11 mouse cellular contexts compared by ENCODE assay signal in the genomic region with DNA sequence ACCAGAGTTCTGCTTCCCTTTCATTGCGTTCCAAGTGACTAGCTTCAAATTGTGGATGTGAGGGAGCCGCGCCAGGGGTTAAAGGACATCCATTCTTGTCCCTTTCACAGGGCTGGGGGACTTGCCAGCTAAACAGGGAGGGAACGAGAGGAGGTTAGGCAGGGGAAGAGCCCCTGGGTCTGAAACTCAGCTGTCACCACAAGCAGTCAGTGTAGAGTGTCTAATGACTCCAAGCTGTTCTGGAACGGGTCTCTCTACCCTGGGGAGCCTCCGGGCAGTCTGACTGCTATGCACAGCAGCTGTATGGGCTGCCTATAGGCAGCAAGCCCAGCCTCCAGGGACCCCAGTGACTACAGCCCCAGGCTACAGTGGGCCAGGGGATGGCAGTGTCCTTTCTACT. TPM values are rescaled to one million over a fixed set of nuclear protein-coding genes. Genes with fewer than 3 reads are reported as not detected.
DNase-seq lines count a peak whose midpoint lies in the region; ATAC-seq and TF ChIP-seq lines count a peak whose summit lies in the region.
"Had no signal": no experiment of that assay in that cellular context is flagged by ENCODE, and none has a peak within 500 bp of the region (broad histone marks: within the 10 kb centered on the region; RNA-seq: fewer than 3 reads in every experiment).

No protein-coding gene starts in this region.

- 24% methylated on average over 6 of the region's 6 CpGs for WGBS in kidney, embryonic 15.5 days
- WGBS in embryonic facial prominence, embryonic 13.5 days, result 24% methylated on average over 6 of the region's 6 CpGs
- WGBS in limb, embryonic 14.5 days, result 50% methylated on average over 6 of the region's 6 CpGs
- 44% methylated on average over 6 of the region's 6 CpGs for WGBS in neural tube, embryonic 12.5 days

- H3K27ac ChIP-seq in kidney, embryonic 15.5 days, result no peak overlapping the region
- H3K27ac ChIP-seq in embryonic facial prominence, embryonic 13.5 days, result peak overlapping the region; percentile 23; the same call in 1 of the 2 replicates
- H3K27ac ChIP-seq in limb, embryonic 14.5 days (replicated peaks; ENCODE audit: low read depth, low read length), result no peak overlapping the region
- no peak overlapping the region for H3K27ac ChIP-seq in neural tube, embryonic 12.5 days
- H3K27ac ChIP-seq: left cerebral cortex, adult 2 months had no signal

- no peaks in the 10 kb centered on the region for H3K27me3 ChIP-seq in kidney, embryonic 15.5 days
- no peaks in the 10 kb centered on the region for H3K27me3 ChIP-seq in embryonic facial prominence, embryonic 13.5 days
- H3K27me3 ChIP-seq in limb, embryonic 14.5 days (ENCODE audit: control insufficient read depth, insufficient read depth, low read length), result no peaks in the 10 kb centered on the region
- H3K27me3 ChIP-seq in neural tube, embryonic 12.5 days (replicated peaks), result no peaks in the 10 kb centered on the region

- TF ChIP-seq POLR2A in limb, embryonic 14.5 days (IDR thresholded peaks at IDR 0.05; ENCODE audit: borderline replicate concordance, extremely low read depth, insufficient read depth, insufficient read length), result no peak

- H3K4me2 ChIP-seq in kidney, embryonic 15.5 days, result no peak overlapping the region
- no peak overlapping the region for H3K4me2 ChIP-seq in embryonic facial prominence, embryonic 13.5 days
- no peak overlapping the region for H3K4me2 ChIP-seq in limb, embryonic 14.5 days (replicated peaks; ENCODE audit: low read depth, low read length, severe bottlenecking)
- H3K4me2 ChIP-seq in neural tube, embryonic 12.5 days (replicated peaks), result no peak overlapping the region

- H3K36me3 ChIP-seq in kidney, embryonic 15.5 days, result no peaks in the 10 kb centered on the region
- H3K36me3 ChIP-seq in embryonic facial prominence, embryonic 13.5 days, result no peaks in the 10 kb centered on the region
- H3K36me3 ChIP-seq in limb, embryonic 14.5 days (ENCODE audit: control insufficient read depth, insufficient read depth, low read length), result no peaks in the 10 kb centered on the region
- H3K36me3 ChIP-seq in neural tube, embryonic 12.5 days, result no peaks in the 10 kb centered on the region

- peak; percentile 79 for ATAC-seq in kidney, embryonic 15.5 days (replicated peaks; ENCODE audit: low FRiP score)
- ATAC-seq in embryonic facial prominence, embryonic 13.5 days (ENCODE audit: insufficient number of reproducible peaks, insufficient read depth, low FRiP score, low TSS enrichment, low read depth), result no peak
- ATAC-seq in limb, embryonic 14.5 days (ENCODE audit: low FRiP score, low read depth), result peak; percentile 78; the same call in 1 of the 2 replicates
- ATAC-seq in neural tube, embryonic 12.5 days (ENCODE audit: low FRiP score, low read depth), result peak; percentile 71; the same call in 1 of the 2 replicates
- ATAC-seq in megakaryocyte, adult 5-6 weeks (ENCODE audit: poor library complexity, severe bottlenecking), result no peak

- H3K4me1 ChIP-seq in kidney, embryonic 15.5 days, result peaks cover 15% of the 10 kb centered on the region
- peaks cover 14% of the 10 kb centered on the region for H3K4me1 ChIP-seq in embryonic facial prominence, embryonic 13.5 days
- H3K4me1 ChIP-seq in limb, embryonic 14.5 days (ENCODE audit: control insufficient read depth, insufficient read depth, low read length), result no peaks in the 10 kb centered on the region
- peaks cover 9% of the 10 kb centered on the region; the same call in 1 of the 2 replicates for H3K4me1 ChIP-seq in neural tube, embryonic 12.5 days

- H3K9ac ChIP-seq in kidney, embryonic 15.5 days, result no peak overlapping the region
- peak overlapping the region; percentile 3; the same call in 1 of the 2 replicates for H3K9ac ChIP-seq in embryonic facial prominence, embryonic 13.5 days
- no peak overlapping the region for H3K9ac ChIP-seq in limb, embryonic 14.5 days (ENCODE audit: low read depth, low read length, severe bottlenecking)
- H3K9ac ChIP-seq in neural tube, embryonic 12.5 days, result no peak overlapping the region

- DNase-seq in kidney, adult 11 months, result no peak
- peak; percentile 67 for DNase-seq in limb, embryonic 14.5 days (ENCODE audit: low spot score)
- no peak for DNase-seq in ovary, postnatal 14 days (ENCODE audit: low spot score)
- DNase-seq in heart, adult 18-20 months, result no peak
- DNase-seq: adrenal gland, postnatal 25 days had no signal

- no peaks in the 10 kb centered on the region for H3K9me3 ChIP-seq in kidney, embryonic 15.5 days (replicated peaks)
- H3K9me3 ChIP-seq in embryonic facial prominence, embryonic 13.5 days, result no peaks in the 10 kb centered on the region
- no peaks in the 10 kb centered on the region for H3K9me3 ChIP-seq in limb, embryonic 14.5 days (ENCODE audit: control insufficient read depth, low read length)
- no peaks in the 10 kb centered on the region for H3K9me3 ChIP-seq in neural tube, embryonic 12.5 days

- H3K4me3 ChIP-seq in kidney, embryonic 15.5 days (replicated peaks), result no peak overlapping the region
- H3K4me3 ChIP-seq in embryonic facial prominence, embryonic 13.5 days, result no peak overlapping the region
- H3K4me3 ChIP-seq in limb, embryonic 14.5 days (replicated peaks; ENCODE audit: low read length), result no peak overlapping the region
- H3K4me3 ChIP-seq in neural tube, embryonic 12.5 days, result no peak overlapping the region
- H3K4me3 ChIP-seq: left cerebral cortex, adult 2 months had no signal

RNA-seq across cellular contexts. Expression of gene Col13a1, which starts 38.0 kb away (rescaled TPM):
- 6.0 and 6.8 TPM in 2 replicates for polyA plus RNA-seq in kidney, embryonic 15.5 days (2015; fragmentation: Nextera tagmentation; extraction: Ambion mirVana)
- polyA plus RNA-seq in embryonic facial prominence, embryonic 13.5 days (2015; fragmentation: Nextera tagmentation; extraction: Ambion mirVana), result 6.4 and 11.4 TPM in 2 replicates
- polyA plus RNA-seq in limb, embryonic 14.5 days (2012; rRNA removed), result 7.0 and 10.2 TPM in 2 replicates
- polyA plus RNA-seq in limb, embryonic 14.5 days (2014; fragmentation: Nextera tagmentation; extraction: Ambion mirVana), result 5.5 and 6.4 TPM in 2 replicates
- polyA plus RNA-seq in neural tube, embryonic 12.5 days (2016; fragmentation: Nextera tagmentation; extraction: Ambion mirVana), result 2.9 and 3.5 TPM in 2 replicates
- total RNA-seq in heart, adult 18-20 months (2021), result under 1 TPM; 0.49 to 0.72 TPM
- not detected in 2 replicates for total RNA-seq in megakaryocyte, adult 5-6 weeks (2015)
- not detected in 2 replicates for total RNA-seq in megakaryocyte, adult 5-6 weeks (2017)
- total RNA-seq: neutrophil, adult 5-6 weeks had no signal

Comparison
In these comparisons a context has a peak if more than half of its experiments do, and no peak if none do; other contexts are left out.
1. ATAC-seq: peak in kidney, embryonic 15.5 days (single experiment), limb, embryonic 14.5 days (single experiment) and neural tube, embryonic 12.5 days (single experiment); none in embryonic facial prominence, embryonic 13.5 days (single experiment) and megakaryocyte, adult 5-6 weeks (single experiment).